Mouse (Mus musculus) MEL-GATA-1-ER (cell line): ENCODE data around the gene Ube2t.

Source experiments
- DNase-seq: peaks from one replicate; pipeline ENCODE4 v3.0.0-alpha.2; 2012; ENCODE audit warnings: low read depth; ENCODE audit errors: extremely low read depth

The Ube2t gene

DNA sequence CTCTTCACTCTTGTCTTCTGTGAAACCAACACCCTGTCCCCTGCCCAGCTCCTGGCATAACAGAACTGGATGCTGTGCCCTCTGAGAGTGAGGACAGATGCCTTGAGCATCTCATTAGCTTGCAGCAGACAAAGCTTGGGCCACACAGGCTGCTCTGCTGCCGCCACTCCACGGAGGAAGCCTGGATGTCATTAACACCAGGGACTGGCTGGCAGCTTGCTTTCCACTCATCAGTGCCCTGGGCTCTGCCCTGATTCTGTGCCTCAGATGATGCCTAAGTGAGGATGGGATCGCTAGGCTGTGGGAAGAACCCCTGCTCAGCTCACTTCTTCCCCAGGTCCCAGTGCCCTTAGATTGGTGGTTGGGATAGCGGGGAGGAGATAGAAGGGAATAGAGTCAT is 33.1 kb downstream of the Ube2t start:
- no peak for DNase-seq

DNA sequence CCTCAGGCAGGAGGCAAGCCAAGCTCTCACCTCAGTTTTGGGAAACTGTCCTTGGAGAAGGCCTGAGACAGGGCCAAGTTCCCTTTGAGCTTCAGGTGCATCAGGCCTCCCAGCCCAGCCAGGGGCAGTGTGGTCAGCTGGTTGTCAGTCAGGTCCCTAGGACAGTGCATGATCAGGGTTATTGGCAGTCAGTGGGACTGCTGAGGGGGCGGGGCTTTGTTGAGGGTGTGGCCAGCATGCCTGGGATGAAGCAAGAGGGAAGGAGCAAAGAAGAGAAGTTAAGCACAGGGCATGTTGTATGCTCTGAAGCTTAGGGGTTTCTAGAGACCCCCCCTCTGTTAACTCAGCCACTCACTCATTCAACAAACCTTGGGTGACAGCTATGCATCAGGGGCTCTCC is 33.6 kb downstream of the Ube2t start:
- DNase-seq, result no peak

- no peak for DNase-seq
Observed at GRCm38 (mm10) chr1:134996471-134996870, 34.1 kb downstream of the Ube2t start.

- DNase-seq, result no peak
Observed at GRCm38 (mm10) chr1:134997568-134997967, 35.2 kb downstream of the Ube2t start.

GRCm38 (mm10) chr1:134998231-134998630 is 35.9 kb downstream of the Ube2t start:
- no peak for DNase-seq

- peak; percentile 57 for DNase-seq
Observed at GRCm38 (mm10) chr1:135000527-135000926, 38.2 kb downstream of the Ube2t start.

- DNase-seq, result no peak
Observed at GRCm38 (mm10) chr1:135003346-135003745, 41.0 kb downstream of the Ube2t start.

- no peak for DNase-seq
Observed at GRCm38 (mm10) chr1:135005696-135006095, 43.3 kb downstream of the Ube2t start.

DNA sequence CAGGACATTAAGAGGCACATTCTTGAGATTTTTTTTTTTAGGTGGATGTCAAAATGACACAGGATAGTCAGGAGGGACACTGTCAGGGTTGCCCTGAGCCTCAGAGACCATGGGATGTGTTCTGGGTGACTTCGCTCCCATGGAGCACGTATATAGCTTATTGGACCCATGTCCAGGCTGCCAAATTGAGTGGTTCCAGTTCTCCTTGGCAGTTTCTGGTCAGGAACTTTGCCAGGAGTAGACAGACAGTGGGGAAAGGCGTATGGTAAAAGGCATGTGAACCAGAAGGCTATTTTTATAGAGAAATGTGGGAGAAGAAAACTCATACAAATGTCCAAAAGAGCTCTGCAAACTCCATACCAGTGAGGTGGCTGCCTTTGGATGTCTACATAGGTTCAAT is 47.5 kb downstream of the Ube2t start:
- no peak for DNase-seq

- DNase-seq, result no peak
Observed at GRCm38 (mm10) chr1:135011912-135012311, 49.5 kb downstream of the Ube2t start.

DNA sequence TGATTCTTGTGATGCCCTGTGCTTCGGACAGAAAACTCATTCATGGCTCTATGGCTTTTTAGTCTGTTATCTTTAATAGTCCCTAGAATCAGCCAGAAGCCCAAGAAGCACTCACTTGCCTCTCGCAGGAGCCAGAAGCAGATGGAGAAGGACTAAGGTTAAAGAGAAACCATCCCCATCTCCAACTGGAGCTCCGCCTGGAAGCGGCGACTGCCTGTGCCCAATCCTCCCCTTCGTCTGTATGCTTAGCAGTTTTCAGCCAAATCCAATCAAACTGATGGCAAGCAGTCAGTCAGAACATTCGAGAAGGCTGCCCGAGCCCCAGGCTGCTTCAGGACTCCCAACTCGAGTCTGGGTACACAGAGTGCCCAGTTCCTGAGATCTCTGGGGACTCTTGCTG is 50.1 kb downstream of the Ube2t start:
- no peak for DNase-seq

GRCm38 (mm10) chr1:135014921-135015445 is 52.6 kb downstream of the Ube2t start:
- DNase-seq, result no peak

- DNase-seq, result no peak
Observed at GRCm38 (mm10) chr1:135016907-135017655, 54.7 kb downstream of the Ube2t start.

DNA sequence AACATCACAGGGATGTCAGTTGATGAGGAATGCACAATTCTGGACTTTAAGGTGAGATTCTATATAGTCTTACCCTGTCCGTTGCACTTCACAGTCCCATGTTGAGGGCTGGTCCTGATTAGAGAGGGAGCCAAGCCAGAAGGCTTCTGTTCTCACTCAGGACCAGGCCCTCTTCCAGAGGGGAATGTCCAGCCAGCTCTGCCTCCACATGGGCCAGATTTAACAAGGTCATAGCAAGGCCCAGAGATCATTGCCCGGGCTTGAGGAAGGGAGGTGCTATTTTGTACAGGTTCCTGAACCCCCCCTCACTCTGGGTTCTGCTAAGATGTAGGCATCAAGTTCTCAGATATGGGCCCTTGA is 55.3 kb downstream of the Ube2t start:
- DNase-seq, result no peak

- DNase-seq, result no peak
Observed at GRCm38 (mm10) chr1:135019087-135019774, 56.9 kb downstream of the Ube2t start.

DNA sequence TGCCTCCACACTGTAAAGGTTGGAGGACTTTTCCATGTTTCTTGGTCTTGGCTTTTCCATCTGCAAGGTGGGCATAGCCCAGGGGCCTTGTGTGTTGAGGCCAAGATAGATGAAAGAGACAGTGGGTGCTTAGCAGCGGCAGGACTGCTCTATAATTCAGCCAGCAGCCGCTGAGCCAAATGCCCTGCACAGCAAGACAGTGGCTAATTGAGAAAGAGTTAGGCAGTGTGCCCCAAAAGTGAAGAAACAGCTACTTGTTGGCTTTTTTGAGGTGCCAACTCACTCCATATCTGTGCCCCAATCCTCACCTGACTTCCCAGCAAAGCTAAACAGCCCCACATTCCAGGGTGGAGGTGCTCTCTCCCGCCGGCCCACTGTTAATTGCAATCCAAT is 57.4 kb downstream of the Ube2t start:
- DNase-seq, result no peak

DNA sequence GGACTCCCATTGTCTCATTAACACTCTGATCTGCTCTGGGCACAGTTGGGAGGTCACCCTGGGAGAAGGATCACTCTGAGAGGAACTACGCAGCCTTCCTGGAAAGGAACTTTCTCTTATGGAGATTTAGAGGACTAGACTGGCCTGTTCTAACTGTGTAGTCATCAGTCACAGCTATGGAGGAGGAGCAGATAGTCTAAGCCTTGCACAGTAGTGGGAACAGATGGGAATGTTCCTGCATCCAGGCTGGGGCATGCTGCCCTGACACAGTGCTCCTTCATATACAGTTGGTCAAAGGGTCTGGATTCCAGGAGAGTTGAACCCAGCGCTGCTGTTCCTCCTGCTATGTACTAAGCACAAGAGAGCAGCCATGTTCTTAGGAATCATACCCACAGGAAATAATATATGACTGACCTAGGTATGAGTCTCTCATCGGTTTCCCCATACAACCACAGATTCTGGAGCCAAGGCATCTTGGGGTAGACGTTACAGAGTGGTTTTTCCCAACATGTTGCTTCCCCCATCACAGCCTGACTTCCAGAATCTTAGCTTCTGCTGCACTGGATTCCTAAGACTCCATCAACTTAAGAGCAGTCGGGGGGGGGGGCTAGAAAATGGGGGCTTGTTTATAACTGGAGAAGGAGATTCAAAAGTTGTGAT is 58.0 kb downstream of the Ube2t start:
- DNase-seq, result no peak

DNA sequence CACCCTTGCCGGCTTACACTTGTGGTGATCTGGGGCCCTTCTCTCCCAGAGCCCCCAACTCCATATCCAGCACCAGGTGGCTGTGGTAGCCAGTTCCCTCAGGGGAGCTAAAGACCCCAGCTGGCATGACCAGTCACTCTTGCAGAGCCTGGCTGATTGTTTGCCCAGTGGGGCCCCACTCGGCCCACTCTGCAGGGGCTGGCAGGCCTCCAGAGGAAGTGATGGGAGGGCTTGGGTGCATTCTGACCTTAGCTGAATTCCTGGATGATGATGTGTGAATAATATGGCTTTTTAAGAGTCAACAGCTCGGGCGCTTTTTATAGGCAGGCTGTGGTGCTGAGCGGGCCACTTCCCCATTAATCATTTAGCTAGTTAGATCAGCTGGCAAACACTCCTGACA is 58.6 kb downstream of the Ube2t start:
- DNase-seq, result no peak

DNA sequence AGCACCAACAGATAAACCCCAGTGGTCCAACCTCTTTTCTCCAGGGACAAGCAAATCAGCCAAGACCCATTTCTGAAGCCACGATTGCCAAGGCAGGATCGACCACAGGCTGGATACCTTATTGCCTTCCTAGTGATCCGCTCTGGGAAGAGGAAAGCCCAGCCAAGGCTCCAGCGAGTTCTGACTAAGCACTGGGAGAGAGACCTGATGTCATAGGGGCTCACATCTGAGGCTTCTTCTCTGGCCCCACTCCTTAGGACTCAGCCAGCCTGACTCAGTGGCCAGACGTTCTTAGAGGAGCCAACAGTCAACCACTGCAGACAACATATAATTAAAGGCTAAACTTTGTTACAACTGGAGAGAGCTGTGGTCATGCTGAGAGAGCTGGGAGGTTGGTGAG is 59.6 kb downstream of the Ube2t start:
- no peak for DNase-seq

- no peak for DNase-seq
Observed at GRCm38 (mm10) chr1:135023583-135023982, 61.2 kb downstream of the Ube2t start.
